Mouse (Mus musculus) stomach, embryonic 15.5 days (tissue): ENCODE data around the gene AU021092. TPM values are rescaled to one million over a fixed set of nuclear protein-coding genes. Genes with fewer than 3 reads are reported as not detected.

Experiments used
- ATAC-seq: fragments of 200-750 bp; cut with Nextera tagmentation; 2 replicates; pipeline ENCODE4 v1.8.0; 2017; ENCODE audit warnings: low read depth, moderate number of reproducible peaks, moderate TSS enrichment; ENCODE audit not compliant: insufficient read depth, low FRiP score
- H3K27ac ChIP-seq: fragments of 300-500 bp; sonication (generic); 2 replicates; pipeline ENCODE4 v1.5.1; 2015; ENCODE audit warnings: mild to moderate bottlenecking, inconsistent platforms
- H3K27me3 ChIP-seq: fragments of 300-500 bp; sonication (generic); replicated peaks from 2 replicates; pipeline ENCODE4 v1.6.1; 2015; ENCODE audit warnings: inconsistent platforms
- H3K36me3 ChIP-seq: fragments of 300-500 bp; sonication (generic); 2 replicates; pipeline ENCODE4 v1.6.1; 2015; ENCODE audit warnings: inconsistent platforms
- H3K4me1 ChIP-seq: fragments of 300-500 bp; sonication (generic); 2 replicates; pipeline ENCODE4 v1.6.1; 2015; ENCODE audit warnings: inconsistent platforms
- H3K4me2 ChIP-seq: fragments of 300-500 bp; sonication (generic); 2 replicates; pipeline ENCODE4 v1.6.1; 2015; ENCODE audit warnings: mild to moderate bottlenecking, inconsistent platforms
- H3K4me3 ChIP-seq: fragments of 300-500 bp; sonication (generic); replicated peaks from 2 replicates; pipeline ENCODE4 v1.5.1; 2015; ENCODE audit warnings: inconsistent platforms
- H3K9ac ChIP-seq: fragments of 300-500 bp; sonication (generic); 2 replicates; pipeline ENCODE4 v1.6.1; 2015; ENCODE audit warnings: inconsistent platforms
- H3K9me3 ChIP-seq: fragments of 300-500 bp; sonication (generic); 2 replicates; pipeline ENCODE4 v1.6.1; 2016; ENCODE audit warnings: inconsistent platforms
- WGBS: fragments of 180-500 bp; shearing (Covaris S2); methylation state at CpG from one replicate; pipeline ENCODE4 v1.1.7; 2015; 5-methylcytosine and 5-hydroxymethylcytosine counted together
- microRNA-seq: library from miRNA; unstranded; fragments of <30 nt; microRNA quantifications from one replicate; pipeline ENCODE4, GENCODE M21; 2016
- polyA plus RNA-seq: library from polyadenylated mRNA; unstranded; fragments of >200 nt; fragmentation: Nextera tagmentation; extraction: Ambion mirVana; gene quantifications from 2 replicates; pipeline ENCODE4 v1.2.1, GENCODE M21; 2015

The AU021092 gene
- polyA plus RNA-seq, 1 experiment from 2014 or later = 5.3 TPM

GRCm38 (mm10) chr16:5172636-5173035, 49.5 kb downstream of the AU021092 start:
- H3K4me1 ChIP-seq = no peaks in the 10 kb centered on the region
- no peaks in the 10 kb centered on the region for H3K27me3 ChIP-seq
- no peak overlapping the region for H3K4me2 ChIP-seq
- no peak overlapping the region for H3K9ac ChIP-seq
- no peak overlapping the region for H3K4me3 ChIP-seq
- H3K9me3 ChIP-seq = no peaks in the 10 kb centered on the region
- H3K36me3 ChIP-seq = no peaks in the 10 kb centered on the region
- no peak for ATAC-seq
- WGBS = 92% methylated on average over 6 of the region's 6 CpGs
- H3K27ac ChIP-seq = no peak overlapping the region

DNA sequence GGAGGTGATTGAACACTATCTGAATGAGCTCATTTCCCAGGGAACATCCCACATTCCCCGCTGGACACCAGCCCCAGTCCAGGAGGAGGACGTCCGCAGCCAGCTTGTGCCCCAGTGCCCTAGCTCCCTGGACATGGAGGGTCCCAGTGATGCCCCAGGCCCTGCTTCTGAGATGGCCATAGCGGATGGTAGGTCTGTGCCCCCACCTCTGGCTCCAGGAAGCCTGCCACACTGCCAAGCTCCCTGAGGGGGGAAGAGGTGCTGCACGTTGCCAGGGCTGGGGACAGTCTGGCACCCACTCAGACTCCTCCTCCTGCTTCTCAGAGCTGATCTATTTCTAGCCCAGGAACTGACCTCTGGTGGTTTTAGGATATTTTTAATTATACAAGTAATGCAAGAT, 53.3 kb downstream of the AU021092 start:
- no peak for ATAC-seq
- H3K4me1 ChIP-seq = no peaks in the 10 kb centered on the region
- no peaks in the 10 kb centered on the region for H3K9me3 ChIP-seq
- H3K4me2 ChIP-seq = no peak overlapping the region
- no peak overlapping the region for H3K9ac ChIP-seq
- no peak overlapping the region for H3K27ac ChIP-seq
- H3K36me3 ChIP-seq = no peaks in the 10 kb centered on the region
- WGBS = 70% methylated on average over 5 of the region's 5 CpGs
- H3K27me3 ChIP-seq = no peaks in the 10 kb centered on the region
- no peak overlapping the region for H3K4me3 ChIP-seq

DNA sequence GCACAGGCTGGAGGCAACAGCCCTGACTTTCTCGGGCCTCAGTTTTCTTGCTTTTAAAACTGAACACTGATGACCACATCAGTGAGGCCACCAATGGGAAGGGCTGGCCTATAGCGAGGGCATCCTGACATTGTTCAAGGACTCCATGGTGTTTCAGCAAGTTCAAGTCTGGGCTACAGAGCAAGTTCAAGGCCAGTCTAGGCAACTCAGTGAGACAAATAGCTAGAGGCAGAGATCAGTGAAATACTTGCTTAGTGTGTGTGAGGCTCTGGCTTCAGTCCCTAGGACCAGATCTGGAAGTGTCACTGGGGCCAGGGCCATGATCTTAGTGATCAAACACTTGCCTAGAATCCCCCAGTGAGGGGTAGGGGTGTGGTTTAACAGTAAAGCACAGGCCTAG, 54.1 kb downstream of the AU021092 start:
- no peaks in the 10 kb centered on the region for H3K4me1 ChIP-seq

GRCm38 (mm10) chr16:5164327-5164726, 57.8 kb downstream of the AU021092 start:
- no peak overlapping the region for H3K27ac ChIP-seq
- no peaks in the 10 kb centered on the region; the same call in 1 of the 2 replicates for H3K27me3 ChIP-seq
- no peak overlapping the region for H3K4me3 ChIP-seq
- no peak overlapping the region for H3K9ac ChIP-seq
- no peaks in the 10 kb centered on the region for H3K36me3 ChIP-seq
- H3K4me2 ChIP-seq = no peak overlapping the region
- ATAC-seq = no peak
- no peaks in the 10 kb centered on the region for H3K9me3 ChIP-seq
- no peaks in the 10 kb centered on the region for H3K4me1 ChIP-seq
- WGBS = 72% methylated on average over 6 of the region's 6 CpGs

More for the DNA sequence above, 54.1 kb downstream of the AU021092 start:
- Histone ChIP-seq H3K27ac (no peak overlapping the region), H3K36me3 (no peaks in the 10 kb centered on the region), H3K4me2 (no peak overlapping the region), H3K27me3 (no peaks in the 10 kb centered on the region), H3K9me3 (no peaks in the 10 kb centered on the region), H3K9ac (no peak overlapping the region), H3K4me3 (no peak overlapping the region)
- 80% methylated on average over 2 of the region's 2 CpGs for WGBS
- no peak for ATAC-seq

Small RNA genes lying within 50 kb of the gene (microRNA-seq; reads per million reads assigned to microRNA genes)
- gene Gm23689 (not detected), gene Gm26095 (not detected), gene Mir6364 (not detected)

Other genes with a start within 250 kb of the AU021092 start
- not detected in 2 replicates for gene Sept12, start 224.4 kb downstream of the AU021092 start, polyA plus RNA-seq
- 59.7 and 65.9 TPM in 2 replicates for gene Smim22, start 215.0 kb downstream of the AU021092 start, polyA plus RNA-seq
- 54.9 and 57.0 TPM in 2 replicates for gene Rogdi, start 208.7 kb downstream of the AU021092 start, polyA plus RNA-seq
- 118 and 138 TPM in 2 replicates for gene Glyr1, start 172.4 kb downstream of the AU021092 start, polyA plus RNA-seq
- gene Ubn1, start 172.2 kb downstream of the AU021092 start, polyA plus RNA-seq = 16.8 and 17.9 TPM in 2 replicates
- 15.5 and 28.2 TPM in 2 replicates for gene Ppl, start 89.9 kb downstream of the AU021092 start, polyA plus RNA-seq
- 0.05 and 0.14 TPM in 2 replicates for gene Sec14l5, start 75.2 kb downstream of the AU021092 start, polyA plus RNA-seq
- gene Nagpa, start 18.3 kb downstream of the AU021092 start, polyA plus RNA-seq = 21.1 and 22.1 TPM in 2 replicates
- gene Alg1, start 11.3 kb upstream of the AU021092 start, polyA plus RNA-seq = 32.3 and 34.5 TPM in 2 replicates
- gene Eef2kmt, start 33.7 kb upstream of the AU021092 start, polyA plus RNA-seq = 31.5 and 33.7 TPM in 2 replicates